Mouse (Mus musculus): ENCODE measurements around the gene Triap1. TPM values are rescaled to one million over a fixed set of nuclear protein-coding genes. Genes with fewer than 3 reads are reported as not detected.
"Not testable (repeated sequence)": the region's sequence is repeated elsewhere in the genome, so short reads cannot be mapped to it uniquely, and the experiment has no call there.

Gene Triap1
- total RNA-seq, 1 experiment from 2014 or later: 35.5 TPM

GRCm38 (mm10) chr5:115333626-115334025 lies 7.4 kb upstream of the Triap1 start:
- no peak for DNase-seq

- DNase-seq: no peak
Observed at GRCm38 (mm10) chr5:115340007-115340406, 1.0 kb upstream of the Triap1 start.

GRCm38 (mm10) chr5:115341314-115342165 lies 515 bp downstream of the Triap1 start:
- no peak for DNase-seq

- DNase-seq: peak; percentile 90
Observed at GRCm38 (mm10) chr5:115347564-115347963, 6.5 kb downstream of the Triap1 start.

- DNase-seq: peak; percentile 100
Observed at GRCm38 (mm10) chr5:115348546-115349224, 7.7 kb downstream of the Triap1 start, which contains the start of gene Cox6a1. TSS of gene Cox6a1 (minus strand) at chr5:115348981.

- DNase-seq: no peak
Observed at GRCm38 (mm10) chr5:115349225-115349555, 8.2 kb downstream of the Triap1 start.

- no peak for DNase-seq
Observed at GRCm38 (mm10) chr5:115351348-115351747, 10.3 kb downstream of the Triap1 start.

- DNase-seq: no peak
Observed at GRCm38 (mm10) chr5:115355070-115355469, 14.0 kb downstream of the Triap1 start.

GRCm38 (mm10) chr5:115358872-115359271 lies 17.8 kb downstream of the Triap1 start:
- peak; percentile 94 for DNase-seq

- no peak for DNase-seq
Observed at GRCm38 (mm10) chr5:115359438-115359837, 18.4 kb downstream of the Triap1 start.

GRCm38 (mm10) chr5:115359851-115360372 lies 18.9 kb downstream of the Triap1 start:
- no peak for DNase-seq

GRCm38 (mm10) chr5:115362216-115362615 lies 21.2 kb downstream of the Triap1 start:
- DNase-seq: no peak

GRCm38 (mm10) chr5:115362819-115363714 lies 22.0 kb downstream of the Triap1 start:
- no peak for DNase-seq

GRCm38 (mm10) chr5:115364782-115365181 lies 23.8 kb downstream of the Triap1 start:
- no peak for DNase-seq

- peak; percentile 34 for DNase-seq
Observed at GRCm38 (mm10) chr5:115371736-115372135, 30.7 kb downstream of the Triap1 start.

- no peak for DNase-seq
Observed at GRCm38 (mm10) chr5:115373441-115374203, 32.6 kb downstream of the Triap1 start.

GRCm38 (mm10) chr5:115374204-115374820 lies 33.3 kb downstream of the Triap1 start:
- no peak for DNase-seq

- DNase-seq: no peak
Observed at GRCm38 (mm10) chr5:115375436-115375835, 34.4 kb downstream of the Triap1 start.

GRCm38 (mm10) chr5:115378882-115379281 lies 37.9 kb downstream of the Triap1 start:
- DNase-seq: not testable (repeated sequence)

GRCm38 (mm10) chr5:115391935-115392334 lies 50.9 kb downstream of the Triap1 start:
- DNase-seq: no peak

- DNase-seq: no peak
Observed at GRCm38 (mm10) chr5:115392969-115393368, 51.9 kb downstream of the Triap1 start.

Data from adrenal gland, postnatal 14 days (tissue).